Mouse (Mus musculus) myocyte (in vitro differentiated cells): ENCODE data around the gene Cnpy2.

Experiments used
- E2F4 ChIP-seq: IDR thresholded peaks from one replicate; pipeline ENCODE4 v1.6.1; 2011; ENCODE audit warnings: mild to moderate bottlenecking, control low read depth, moderate library complexity; ENCODE audit not compliant: insufficient read depth
- MAX ChIP-seq: IDR thresholded peaks from one replicate; pipeline ENCODE4 v1.6.1; 2011; ENCODE audit warnings: low read depth, mild to moderate bottlenecking, control low read depth
- MYOD1 ChIP-seq, 3 experiments: IDR thresholded peaks; one replicate each; pipeline ENCODE4 v1.6.1; 2011; ENCODE audit warnings: control low read depth in 2 of 3, low read depth in 2 of 3, mild to moderate bottlenecking in 2 of 3, moderate library complexity in 1 of 3; ENCODE audit not compliant: insufficient read length in 2 of 3, control insufficient read depth in 1 of 3
- MYOG ChIP-seq, 3 experiments: IDR thresholded peaks; one replicate each; pipeline ENCODE4 v1.6.1; 2011; ENCODE audit warnings: control low read depth in 2 of 3, low read depth in 2 of 3, mild to moderate bottlenecking in 2 of 3; ENCODE audit not compliant: insufficient read length in 2 of 3, control insufficient read depth in 1 of 3, insufficient read depth in 1 of 3
- POLR2A ChIP-seq: IDR thresholded peaks from one replicate; pipeline ENCODE4 v1.6.1; 2011; ENCODE audit warnings: low read depth, mild to moderate bottlenecking, control low read depth, moderate library complexity; ENCODE audit not compliant: insufficient read length
- USF1 ChIP-seq: IDR thresholded peaks from one replicate; pipeline ENCODE4 v1.6.1; 2011; ENCODE audit warnings: low read depth, mild to moderate bottlenecking, control low read depth, moderate library complexity

GRCm38 (mm10) chr10:128372989-128373748 lies 50.9 kb downstream of the Cnpy2 start:
- TF ChIP-seq MYOD1 (IDR thresholded peaks at IDR 0.05; ENCODE audit: control insufficient read depth in 1 of 3, insufficient read length in 2 of 3, low read depth in 2 of 3) (no peak), MYOG (IDR thresholded peaks at IDR 0.05; ENCODE audit: control insufficient read depth in 1 of 3, insufficient read depth in 1 of 3, insufficient read length in 2 of 3, low read depth in 2 of 3) (no peak), POLR2A (no peak), E2F4 (no peak), MAX (no peak), USF1 (peak; percentile 62)
